Mouse (Mus musculus) lung, postnatal 4 days (tissue): ENCODE measurements around the gene Igfn1.
A peak's percentile ranks its signal among the peaks of the same experiment; 100 is the strongest.

Source experiments
- DNase-seq, 2 experiments: peaks; one replicate each; pipeline ENCODE4 v3.0.0; 2021

Igfn1 gene

GRCm38 (mm10) chr1:135929876-135930275 is 76.3 kb downstream of the Igfn1 start:
- DNase-seq = no peak

- DNase-seq = no peak
Observed at GRCm38 (mm10) chr1:135925848-135926247, 80.3 kb downstream of the Igfn1 start.

GRCm38 (mm10) chr1:135924377-135924994 is 81.7 kb downstream of the Igfn1 start:
- no peak for DNase-seq

- DNase-seq = no peak
Observed at GRCm38 (mm10) chr1:135923229-135923628, 82.9 kb downstream of the Igfn1 start.

GRCm38 (mm10) chr1:135918644-135919407 is 87.3 kb downstream of the Igfn1 start, which contains the start of gene Pkp1:
Gene Pkp1 (minus strand): TSS chr1:135919207.
- DNase-seq = peak; percentile 23 to 45

- DNase-seq = no peak
Observed at GRCm38 (mm10) chr1:135917206-135917605, 88.9 kb downstream of the Igfn1 start.

- DNase-seq = no peak
Observed at GRCm38 (mm10) chr1:135916486-135917058, 89.6 kb downstream of the Igfn1 start.

GRCm38 (mm10) chr1:135913657-135914056 is 92.5 kb downstream of the Igfn1 start:
- no peak for DNase-seq

GRCm38 (mm10) chr1:135909381-135909780 is 96.8 kb downstream of the Igfn1 start:
- no peak for DNase-seq

GRCm38 (mm10) chr1:135906736-135907135 is 99.4 kb downstream of the Igfn1 start:
- no peak for DNase-seq
